Mouse (Mus musculus) olfactory bulb, adult 2 months (tissue): ENCODE data around the gene D17H6S53E.

ENCODE experiments used
- CTCF ChIP-seq: fragments of 200-500 bp; IDR thresholded peaks from 2 replicates; pipeline ENCODE4 v1.5.1; 2012; ENCODE audit warnings: low read depth, mild to moderate bottlenecking, low read length, moderate library complexity; ENCODE audit not compliant: insufficient read depth
- POLR2A ChIP-seq: fragments of 200-500 bp; IDR thresholded peaks from 2 replicates; pipeline ENCODE4 v1.6.1; 2012; ENCODE audit warnings: mild to moderate bottlenecking, low read depth, low read length, moderate library complexity; ENCODE audit not compliant: insufficient read depth

DNA sequence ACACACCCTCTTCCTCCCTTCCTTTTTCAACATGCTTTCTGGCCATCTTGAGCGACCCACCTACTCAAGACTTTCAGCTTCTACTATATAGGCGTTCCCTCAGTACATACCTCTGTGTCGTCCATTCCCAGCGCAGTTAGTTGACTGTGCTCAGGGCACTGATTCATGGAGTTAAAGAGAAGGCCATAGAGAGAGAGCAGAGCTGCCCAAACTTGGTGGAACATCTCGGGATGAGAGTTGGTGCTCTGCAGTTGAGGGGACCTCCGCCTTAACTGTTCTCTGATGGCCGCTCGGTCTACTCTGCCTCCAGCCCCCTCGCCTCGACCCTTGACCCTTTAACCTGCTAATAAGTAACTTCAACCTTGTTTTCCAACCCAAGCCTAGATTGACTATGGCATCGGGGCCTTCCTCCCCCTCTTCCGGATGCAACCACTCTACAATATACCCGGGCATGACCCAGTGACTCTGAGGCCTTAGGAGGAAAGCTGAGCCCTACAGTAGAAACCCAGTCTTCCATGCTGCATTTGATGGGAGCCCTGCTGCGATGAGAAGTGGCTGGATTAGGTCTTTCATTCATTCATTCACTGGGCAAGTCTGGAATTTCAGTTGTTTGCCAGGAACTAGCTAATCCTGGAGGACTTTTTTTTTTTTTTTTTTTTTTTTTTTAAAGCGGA, 5.5 kb downstream of the D17H6S53E start, which contains the start of gene Apom:
- TF ChIP-seq POLR2A = no peak
- no peak for TF ChIP-seq CTCF
